Comparison of ENCODE assay signal across 25 mouse cellular contexts in the genomic region with DNA sequence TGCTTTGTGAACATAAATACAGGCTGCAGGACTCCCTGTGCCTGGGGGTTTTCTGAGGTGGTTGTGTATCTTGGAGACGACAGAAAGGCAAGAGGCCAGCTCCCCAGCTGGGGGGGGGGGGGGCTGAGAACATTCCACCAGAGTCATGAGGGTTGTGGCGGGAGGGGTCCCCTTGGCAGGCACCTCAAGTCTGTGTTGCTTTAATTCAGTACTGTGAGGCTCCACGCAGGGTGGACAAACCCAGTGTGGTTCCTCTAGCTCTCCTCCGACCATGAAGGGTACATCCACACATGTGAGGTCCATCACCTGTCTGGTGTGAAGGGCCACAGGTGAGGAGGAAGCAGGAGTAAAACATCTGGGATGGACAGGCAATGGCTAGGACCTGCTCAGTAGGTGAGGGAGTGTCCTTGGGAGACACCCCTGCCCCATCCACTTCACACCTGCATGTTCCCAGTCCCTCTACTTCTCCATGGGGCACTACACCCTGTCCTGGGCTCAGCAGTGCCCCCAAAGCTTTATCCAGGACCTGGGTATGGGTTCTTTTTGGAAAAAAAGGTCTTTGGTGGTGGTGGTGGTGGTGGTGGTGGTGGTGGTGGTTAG. TPM values are rescaled to one million over a fixed set of nuclear protein-coding genes. Genes with fewer than 3 reads are reported as not detected.
DNase-seq lines count a peak whose midpoint lies in the region; ATAC-seq and TF ChIP-seq lines count a peak whose summit lies in the region.
"Had no signal": no experiment of that assay in that cellular context is flagged by ENCODE, and none has a peak within 500 bp of the region (broad histone marks: within the 10 kb centered on the region; RNA-seq: fewer than 3 reads in every experiment).

No protein-coding gene starts in this region.

- H3K4me3 ChIP-seq in limb, embryonic 13.5 days = no peak overlapping the region
- H3K4me3 ChIP-seq in limb, embryonic 10.5 days = no peak overlapping the region
- H3K4me3 ChIP-seq: embryonic facial prominence, embryonic 12.5 days; forebrain, embryonic 15.5 days; heart, adult 2 months; heart, embryonic 15.5 days; megakaryocyte, embryonic 14.5 days; midbrain, embryonic 13.5 days had no signal

- no peak for TF ChIP-seq POLR2A in brain, embryonic 14.5 days (IDR thresholded peaks at IDR 0.05; ENCODE audit: borderline replicate concordance, extremely low read depth, insufficient read depth, insufficient read length, poor library complexity, severe bottlenecking)

- H3K27me3 ChIP-seq in limb, embryonic 13.5 days = no peaks in the 10 kb centered on the region
- no peaks in the 10 kb centered on the region for H3K27me3 ChIP-seq in limb, embryonic 10.5 days (ENCODE audit: low read depth, poor library complexity, severe bottlenecking)
- H3K27me3 ChIP-seq: embryonic facial prominence, embryonic 12.5 days; forebrain, embryonic 15.5 days; heart, embryonic 15.5 days; midbrain, embryonic 13.5 days had no signal

- no peak for TF ChIP-seq CTCF in brain, embryonic 14.5 days (IDR thresholded peaks at IDR 0.05; ENCODE audit: borderline replicate concordance, extremely low read depth, insufficient read depth, insufficient read length)

- no peak overlapping the region for H3K9ac ChIP-seq in limb, embryonic 13.5 days
- H3K9ac ChIP-seq: embryonic facial prominence, embryonic 12.5 days; forebrain, embryonic 15.5 days; heart, embryonic 15.5 days; liver, postnatal 0 days; midbrain, embryonic 13.5 days had no signal

- H3K27ac ChIP-seq in limb, embryonic 13.5 days = peak overlapping the region; percentile 61; the same call in 1 of the 2 replicates
- no peak overlapping the region for H3K27ac ChIP-seq in limb, embryonic 10.5 days
- H3K27ac ChIP-seq: embryonic facial prominence, embryonic 12.5 days; forebrain, embryonic 15.5 days; heart, adult 2 months; heart, embryonic 15.5 days; midbrain, embryonic 13.5 days had no signal

- no peak overlapping the region for H3K4me2 ChIP-seq in limb, embryonic 13.5 days (replicated peaks)
- H3K4me2 ChIP-seq: embryonic facial prominence, embryonic 12.5 days; forebrain, embryonic 15.5 days; heart, embryonic 15.5 days; liver, embryonic 11.5 days; midbrain, embryonic 13.5 days had no signal

- H3K4me1 ChIP-seq in limb, embryonic 13.5 days = peaks cover 54% of the 10 kb centered on the region
- peaks cover 17% of the 10 kb centered on the region for H3K4me1 ChIP-seq in limb, embryonic 10.5 days
- H3K4me1 ChIP-seq: forebrain, embryonic 15.5 days had no signal

- H3K36me3 ChIP-seq in limb, embryonic 13.5 days = no peaks in the 10 kb centered on the region
- no peaks in the 10 kb centered on the region for H3K36me3 ChIP-seq in limb, embryonic 10.5 days
- H3K36me3 ChIP-seq: embryonic facial prominence, embryonic 12.5 days; forebrain, embryonic 15.5 days; G1E; heart, embryonic 15.5 days; midbrain, embryonic 13.5 days had no signal

- DNase-seq in cerebellum, adult 9-11 months = peak; percentile 75
- DNase-seq in cerebellum, postnatal 36 days = no peak
- no peak for DNase-seq in limb, embryonic 10.5 days (ENCODE audit: low spot score)
- DNase-seq in brain, embryonic 14.5 days (ENCODE audit: low read depth) = peak; percentile 23
- DNase-seq in fibroblast of lung, adult 2 months (ENCODE audit: low read depth) = peak; percentile 30
- DNase-seq in left cerebral cortex, adult 9 months (ENCODE audit: low spot score in 2 of 2) = no peak
- DNase-seq: adrenal gland, adult 2 months; B cell, adult 2 months; gastrocnemius, postnatal 14 days; heart, adult 2 months; kidney, adult 9 months; kidney, postnatal 14 days; liver, postnatal 0 days; lung, postnatal 36 days had no signal

- no peak for ATAC-seq in limb, embryonic 13.5 days (ENCODE audit: low FRiP score, low read depth)
- ATAC-seq: intestine, embryonic 16.5 days; liver, postnatal 0 days; midbrain, embryonic 13.5 days had no signal

- 37% methylated on average over 4 of the region's 4 CpGs for WGBS in limb, embryonic 13.5 days
- 74% methylated on average over 4 of the region's 4 CpGs for WGBS in limb, embryonic 10.5 days

- H3K9me3 ChIP-seq in limb, embryonic 13.5 days = peaks cover 4% of the 10 kb centered on the region; the same call in 1 of the 2 replicates
- H3K9me3 ChIP-seq in limb, embryonic 10.5 days (replicated peaks) = no peaks in the 10 kb centered on the region
- H3K9me3 ChIP-seq: embryonic facial prominence, embryonic 12.5 days; forebrain, embryonic 15.5 days; G1E; heart, embryonic 15.5 days; midbrain, embryonic 13.5 days had no signal

RNA-seq across cellular contexts. Expression of gene Mrgprd, which starts 19.9 kb away (rescaled TPM):
- not detected in 2 replicates for polyA plus RNA-seq in limb, embryonic 13.5 days (2015; fragmentation: Nextera tagmentation; extraction: Ambion mirVana)
- not detected in 2 replicates for polyA plus RNA-seq in limb, embryonic 10.5 days (2016; fragmentation: Nextera tagmentation; extraction: Ambion mirVana)
- not detected in 2 replicates for polyA plus RNA-seq in brain, embryonic 14.5 days (2012; rRNA removed)
- polyA plus RNA-seq: adrenal gland, adult 2 months; embryonic facial prominence, embryonic 12.5 days; forebrain, embryonic 15.5 days; G1E; heart, adult 2 months; heart, embryonic 15.5 days; hindbrain, postnatal 0 days; intestine, embryonic 16.5 days; liver, embryonic 11.5 days; liver, postnatal 0 days; midbrain, embryonic 13.5 days; small intestine, adult 2 months had no signal

RNA-seq across cellular contexts. Expression of gene Mrgprf, which starts 33.9 kb away (rescaled TPM):
- 1.3 and 1.4 TPM in 2 replicates for polyA plus RNA-seq in limb, embryonic 13.5 days (2015; fragmentation: Nextera tagmentation; extraction: Ambion mirVana)
- polyA plus RNA-seq in limb, embryonic 10.5 days (2016; fragmentation: Nextera tagmentation; extraction: Ambion mirVana) = 0.09 TPM in 1 of 2 replicates, not detected in the other
- polyA plus RNA-seq in brain, embryonic 14.5 days (2012; rRNA removed) = 3.9 and 4.7 TPM in 2 replicates
- polyA plus RNA-seq: G1E; liver, embryonic 11.5 days had no signal

RNA-seq across cellular contexts. Expression of gene Tpcn2, which starts 50.7 kb away (rescaled TPM):
- 12.6 TPM in 2 replicates for polyA plus RNA-seq in limb, embryonic 13.5 days (2015; fragmentation: Nextera tagmentation; extraction: Ambion mirVana)
- 7.2 TPM in 2 replicates for polyA plus RNA-seq in limb, embryonic 10.5 days (2016; fragmentation: Nextera tagmentation; extraction: Ambion mirVana)
- polyA plus RNA-seq in brain, embryonic 14.5 days (2012; rRNA removed) = 10.5 and 13.4 TPM in 2 replicates

Comparison
In these comparisons a context has a peak if more than half of its experiments do, and no peak if none do; other contexts are left out.
1. DNase-seq: peak in cerebellum, adult 9-11 months (single experiment), brain, embryonic 14.5 days (single experiment) and fibroblast of lung, adult 2 months (single experiment); none in cerebellum, postnatal 36 days (0 of 2), limb, embryonic 10.5 days (single experiment) and left cerebral cortex, adult 9 months (0 of 2).